Mouse (Mus musculus) testis, adult 2 months (tissue): ENCODE results near the gene Ccdc22. TPM values are rescaled to one million over a fixed set of nuclear protein-coding genes. Genes with fewer than 3 reads are reported as not detected.
A peak's percentile ranks its signal among the peaks of the same experiment; 100 is the strongest.

Experiments used
- H3K27ac ChIP-seq: fragments of 200-500 bp; 2 replicates; pipeline ENCODE4 v1.5.1; 2012; ENCODE audit warnings: low read depth, low read length; ENCODE audit not compliant: control insufficient read depth, insufficient read depth
- H3K27me3 ChIP-seq: fragments of 200-500 bp; 2 replicates; pipeline ENCODE4 v1.6.1; 2012; ENCODE audit warnings: mild to moderate bottlenecking, low read length, moderate library complexity; ENCODE audit not compliant: control insufficient read depth, insufficient read depth
- H3K36me3 ChIP-seq: fragments of 200-500 bp; 2 replicates; pipeline ENCODE4 v1.6.1; 2012; ENCODE audit warnings: mild to moderate bottlenecking, low read length; ENCODE audit not compliant: control insufficient read depth, insufficient read depth
- H3K4me1 ChIP-seq: fragments of 200-500 bp; 2 replicates; pipeline ENCODE4 v1.6.1; 2012; ENCODE audit warnings: low read length; ENCODE audit not compliant: control insufficient read depth, insufficient read depth
- H3K4me3 ChIP-seq: fragments of 200-500 bp; 2 replicates; pipeline ENCODE4 v1.5.1; 2012; ENCODE audit warnings: low read depth, mild to moderate bottlenecking, low read length, moderate library complexity, mixed read lengths; ENCODE audit not compliant: control insufficient read depth
- CTCF ChIP-seq: fragments of 200-500 bp; IDR thresholded peaks from 2 replicates; pipeline ENCODE4 v1.5.1; 2012; ENCODE audit warnings: low read depth, mild to moderate bottlenecking, inconsistent platforms, low read length, moderate library complexity; ENCODE audit not compliant: control insufficient read depth, insufficient read depth, insufficient replicate concordance
- POLR2A ChIP-seq: fragments of 200-500 bp; IDR thresholded peaks from 2 replicates; pipeline ENCODE4 v1.6.1; 2012; ENCODE audit warnings: low read depth, mild to moderate bottlenecking, inconsistent platforms, low read length, moderate library complexity; ENCODE audit not compliant: control insufficient read depth
- polyA plus RNA-seq: library from polyadenylated mRNA; depleted of rRNA; stranded (reverse); fragments of >200 nt; gene quantifications from 2 replicates; pipeline ENCODE4 v1.2.3, GENCODE M21; 2012

Gene Ccdc22
- polyA plus RNA-seq, 1 experiment = 1.4 TPM

- no peak overlapping the region for H3K4me3 ChIP-seq
- H3K36me3 ChIP-seq = no peaks in the 10 kb centered on the region
- no peak for TF ChIP-seq POLR2A
- no peak for TF ChIP-seq CTCF
These were observed 9.9 kb downstream of the Ccdc22 start for GRCm38 (mm10) chrX:7595371-7595770.

GRCm38 (mm10) chrX:7586356-7586755, 19.0 kb downstream of the Ccdc22 start:
- Histone ChIP-seq H3K4me1 (no peaks in the 10 kb centered on the region), H3K27ac (no peak overlapping the region)
- TF ChIP-seq CTCF (no peak), POLR2A (no peak)

More at GRCm38 (mm10) chrX:7595371-7595770, 9.9 kb downstream of the Ccdc22 start:
- Histone ChIP-seq H3K4me1 (no peaks in the 10 kb centered on the region), H3K27me3 (no peaks in the 10 kb centered on the region), H3K27ac (no peak overlapping the region)

GRCm38 (mm10) chrX:7583881-7584280, 21.4 kb downstream of the Ccdc22 start:
- Histone ChIP-seq H3K36me3 (no peaks in the 10 kb centered on the region), H3K27me3 (no peaks in the 10 kb centered on the region), H3K4me3 (no peak overlapping the region), H3K4me1 (no peaks in the 10 kb centered on the region), H3K27ac (no peak overlapping the region)
- TF ChIP-seq POLR2A (no peak), CTCF (no peak)

More at GRCm38 (mm10) chrX:7586356-7586755, 19.0 kb downstream of the Ccdc22 start:
- no peaks in the 10 kb centered on the region for H3K27me3 ChIP-seq
- H3K36me3 ChIP-seq = no peaks in the 10 kb centered on the region
- no peak overlapping the region for H3K4me3 ChIP-seq

- H3K4me1 ChIP-seq = no peaks in the 10 kb centered on the region
- H3K27ac ChIP-seq = no peak overlapping the region
- no peaks in the 10 kb centered on the region for H3K27me3 ChIP-seq
- TF ChIP-seq CTCF (no peak), POLR2A (no peak)
- no peak overlapping the region for H3K4me3 ChIP-seq
- no peaks in the 10 kb centered on the region for H3K36me3 ChIP-seq
These were observed 24.2 kb downstream of the Ccdc22 start for GRCm38 (mm10) chrX:7581151-7581550.

- TF ChIP-seq POLR2A = no peak
- no peak for TF ChIP-seq CTCF
- H3K27ac ChIP-seq = peak overlapping the region; percentile 86
- H3K4me1 ChIP-seq = peaks cover 4% of the 10 kb centered on the region
These were observed 30.5 kb downstream of the Ccdc22 start for GRCm38 (mm10) chrX:7574885-7575231.

GRCm38 (mm10) chrX:7574087-7574884, 31.0 kb downstream of the Ccdc22 start, which contains the start of gene Ppp1r3f:
Ppp1r3f (minus strand) TSS chrX:7574283.
- no peaks in the 10 kb centered on the region for H3K36me3 ChIP-seq
- no peaks in the 10 kb centered on the region for H3K27me3 ChIP-seq
- H3K27ac ChIP-seq = peak within 1 kb of the TSS; percentile 94
- TF ChIP-seq POLR2A (peak; percentile 45), CTCF (no peak)
- peaks cover 4% of the 10 kb centered on the region for H3K4me1 ChIP-seq
- peak within 1 kb of the TSS; percentile 82 for H3K4me3 ChIP-seq

More at GRCm38 (mm10) chrX:7574885-7575231, 30.5 kb downstream of the Ccdc22 start:
- no peaks in the 10 kb centered on the region for H3K27me3 ChIP-seq
- peak overlapping the region; percentile 82 for H3K4me3 ChIP-seq
- H3K36me3 ChIP-seq = no peaks in the 10 kb centered on the region

GRCm38 (mm10) chrX:7573176-7574086, 31.9 kb downstream of the Ccdc22 start, which contains the start of gene Foxp3:
Foxp3 (plus strand) TSS chrX:7573644.
- Histone ChIP-seq H3K4me1 (peaks cover 4% of the 10 kb centered on the region), H3K36me3 (no peaks in the 10 kb centered on the region), H3K4me3 (peak within 1 kb of the TSS; percentile 82), H3K27me3 (no peaks in the 10 kb centered on the region), H3K27ac (peak within 1 kb of the TSS; percentile 94)
- TF ChIP-seq POLR2A (0 out of 2 replicates have a peak, but pooled peaks have one; percentile 20), CTCF (no peak)
